Mouse (Mus musculus): ENCODE measurements around the gene Wdr60. TPM values are rescaled to one million over a fixed set of nuclear protein-coding genes. Genes with fewer than 3 reads are reported as not detected.

Wdr60 gene
- total RNA-seq, 2 experiments from 2014 or later, result 14.8 to 16.7 TPM

- no peak for DNase-seq (ENCODE audit: low spot score)
Observed at GRCm38 (mm10) chr12:116270538-116270937, 7.7 kb upstream of the Wdr60 start.

- DNase-seq (ENCODE audit: low spot score), result no peak
Observed at GRCm38 (mm10) chr12:116269450-116269849, 6.6 kb upstream of the Wdr60 start.

- no peak for DNase-seq (ENCODE audit: low spot score)
Observed at GRCm38 (mm10) chr12:116265275-116265674, 2.5 kb upstream of the Wdr60 start.

GRCm38 (mm10) chr12:116264756-116265155, 1.9 kb upstream of the Wdr60 start:
- no peak for DNase-seq (ENCODE audit: low spot score)

GRCm38 (mm10) chr12:116258321-116258720, 4.5 kb downstream of the Wdr60 start:
- no peak for DNase-seq (ENCODE audit: low spot score)

GRCm38 (mm10) chr12:116255636-116256035, 7.2 kb downstream of the Wdr60 start:
- DNase-seq (ENCODE audit: low spot score), result no peak

GRCm38 (mm10) chr12:116254652-116255051, 8.2 kb downstream of the Wdr60 start:
- DNase-seq (ENCODE audit: low spot score), result no peak

GRCm38 (mm10) chr12:116244601-116245000, 18.2 kb downstream of the Wdr60 start:
- DNase-seq (ENCODE audit: low spot score), result no peak

GRCm38 (mm10) chr12:116238803-116239202, 24.0 kb downstream of the Wdr60 start:
- no peak for DNase-seq (ENCODE audit: low spot score)

GRCm38 (mm10) chr12:116238370-116238769, 24.5 kb downstream of the Wdr60 start:
- DNase-seq (ENCODE audit: low spot score), result no peak

GRCm38 (mm10) chr12:116236658-116237057, 26.2 kb downstream of the Wdr60 start:
- DNase-seq (ENCODE audit: low spot score), result peak; percentile 23

- no peak for DNase-seq (ENCODE audit: low spot score)
Observed at GRCm38 (mm10) chr12:116235356-116235755, 27.5 kb downstream of the Wdr60 start.

- DNase-seq (ENCODE audit: low spot score), result peak; percentile 45
Observed at GRCm38 (mm10) chr12:116232061-116232460, 30.8 kb downstream of the Wdr60 start.

GRCm38 (mm10) chr12:116231612-116232011, 31.2 kb downstream of the Wdr60 start:
- peak; percentile 95 for DNase-seq (ENCODE audit: low spot score)

- no peak for DNase-seq (ENCODE audit: low spot score)
Observed at GRCm38 (mm10) chr12:116229451-116229850, 33.4 kb downstream of the Wdr60 start.

GRCm38 (mm10) chr12:116226289-116227057, 36.3 kb downstream of the Wdr60 start:
- no peak for DNase-seq (ENCODE audit: low spot score)

GRCm38 (mm10) chr12:116223107-116223506, 39.7 kb downstream of the Wdr60 start:
- no peak for DNase-seq (ENCODE audit: low spot score)

GRCm38 (mm10) chr12:116207486-116207885, 55.3 kb downstream of the Wdr60 start:
- DNase-seq (ENCODE audit: low spot score), result no peak

GRCm38 (mm10) chr12:116205726-116206125, 57.1 kb downstream of the Wdr60 start:
- no peak for DNase-seq (ENCODE audit: low spot score)

GRCm38 (mm10) chr12:116202176-116202981, 60.4 kb downstream of the Wdr60 start:
- peak; percentile 56 for DNase-seq (ENCODE audit: low spot score)

- DNase-seq (ENCODE audit: low spot score), result no peak
Observed at GRCm38 (mm10) chr12:116198791-116199190, 64.0 kb downstream of the Wdr60 start.

GRCm38 (mm10) chr12:116196221-116196620, 66.6 kb downstream of the Wdr60 start:
- DNase-seq (ENCODE audit: low spot score), result no peak

GRCm38 (mm10) chr12:116194641-116195040, 68.2 kb downstream of the Wdr60 start:
- no peak for DNase-seq (ENCODE audit: low spot score)

Data from gastrocnemius, adult 18-20 months (tissue).